Mouse (Mus musculus): ENCODE measurements around the gene Wdr63. TPM values are rescaled to one million over a fixed set of nuclear protein-coding genes. Genes with fewer than 3 reads are reported as not detected.

Wdr63 gene
- polyA plus RNA-seq (2016; fragmentation: Nextera tagmentation; extraction: Ambion mirVana), result not detected in 2 replicates

GRCm38 (mm10) chr3:146107921-146108571 is at the start of gene Wdr63:
Gene Wdr63 (minus strand): TSS chr3:146108130.
- H3K4me2 ChIP-seq, result peak within 1 kb of the TSS; percentile 85
- WGBS, result 12% methylated on average over 18 of the region's 18 CpGs
- H3K27ac ChIP-seq, result no peak within 1 kb of the TSS
- no peaks in the 10 kb centered on the region for H3K4me1 ChIP-seq (replicated peaks)
- peak within 1 kb of the TSS; percentile 47; the same call in 1 of the 2 replicates for H3K9ac ChIP-seq (replicated peaks)
- ATAC-seq (ENCODE audit: insufficient number of reproducible peaks, insufficient read depth, low FRiP score, low TSS enrichment, low read depth), result peak; percentile 92
- no peaks in the 10 kb centered on the region for H3K36me3 ChIP-seq
- H3K27me3 ChIP-seq, result peaks cover 9% of the 10 kb centered on the region; the same call in 1 of the 2 replicates
- peak within 1 kb of the TSS; percentile 43 for H3K4me3 ChIP-seq (replicated peaks)
- peaks cover 5% of the 10 kb centered on the region; the same call in 1 of the 2 replicates for H3K9me3 ChIP-seq

GRCm38 (mm10) chr3:146156811-146157210 is 48.9 kb upstream of the Wdr63 start:
- ATAC-seq (ENCODE audit: insufficient number of reproducible peaks, insufficient read depth, low FRiP score, low TSS enrichment, low read depth), result no peak
- Histone ChIP-seq H3K4me1 (replicated peaks) (peaks cover 8% of the 10 kb centered on the region), H3K36me3 (no peaks in the 10 kb centered on the region), H3K9me3 (no peaks in the 10 kb centered on the region), H3K27me3 (no peaks in the 10 kb centered on the region), H3K4me2 (no peak overlapping the region), H3K9ac (replicated peaks) (no peak overlapping the region), H3K4me3 (replicated peaks) (no peak overlapping the region), H3K27ac (no peak overlapping the region)
- WGBS, result 69% methylated on average over 2 of the region's 2 CpGs

- no peaks in the 10 kb centered on the region for H3K9me3 ChIP-seq
- peaks cover 6% of the 10 kb centered on the region; the same call in 1 of the 2 replicates for H3K27me3 ChIP-seq
- H3K4me3 ChIP-seq (replicated peaks), result no peak overlapping the region
- H3K27ac ChIP-seq, result no peak overlapping the region
- ATAC-seq (ENCODE audit: insufficient number of reproducible peaks, insufficient read depth, low FRiP score, low TSS enrichment, low read depth), result no peak
- H3K36me3 ChIP-seq, result no peaks in the 10 kb centered on the region
- 73% methylated on average over 13 of the region's 13 CpGs for WGBS
- H3K4me1 ChIP-seq (replicated peaks), result peaks cover 8% of the 10 kb centered on the region
- no peak overlapping the region for H3K4me2 ChIP-seq
- H3K9ac ChIP-seq (replicated peaks), result no peak overlapping the region
Observed at GRCm38 (mm10) chr3:146155628-146156576, 48.0 kb upstream of the Wdr63 start.

GRCm38 (mm10) chr3:146153862-146154611 is 46.1 kb upstream of the Wdr63 start:
- Histone ChIP-seq H3K27me3 (peaks cover 21% of the 10 kb centered on the region), H3K36me3 (no peaks in the 10 kb centered on the region), H3K9ac (replicated peaks) (no peak overlapping the region), H3K9me3 (no peaks in the 10 kb centered on the region), H3K4me2 (peak overlapping the region; percentile 32), H3K27ac (no peak overlapping the region), H3K4me1 (replicated peaks) (peaks cover 22% of the 10 kb centered on the region), H3K4me3 (replicated peaks) (no peak overlapping the region)
- no peak for ATAC-seq (ENCODE audit: insufficient number of reproducible peaks, insufficient read depth, low FRiP score, low TSS enrichment, low read depth)
- 36% methylated on average over 12 of the region's 12 CpGs for WGBS

GRCm38 (mm10) chr3:146152913-146153312 is 45.0 kb upstream of the Wdr63 start:
- no peak overlapping the region for H3K4me3 ChIP-seq (replicated peaks)
- peaks cover 24% of the 10 kb centered on the region for H3K27me3 ChIP-seq
- no peaks in the 10 kb centered on the region for H3K9me3 ChIP-seq
- no peaks in the 10 kb centered on the region for H3K36me3 ChIP-seq
- H3K27ac ChIP-seq, result no peak overlapping the region
- 73% methylated on average over 2 of the region's 2 CpGs for WGBS
- no peak for ATAC-seq (ENCODE audit: insufficient number of reproducible peaks, insufficient read depth, low FRiP score, low TSS enrichment, low read depth)
- H3K9ac ChIP-seq (replicated peaks), result no peak overlapping the region
- H3K4me2 ChIP-seq, result no peak overlapping the region
- H3K4me1 ChIP-seq (replicated peaks), result peaks cover 22% of the 10 kb centered on the region

GRCm38 (mm10) chr3:146152348-146152747 is 44.4 kb upstream of the Wdr63 start:
- Histone ChIP-seq H3K4me2 (no peak overlapping the region), H3K27ac (no peak overlapping the region), H3K9me3 (no peaks in the 10 kb centered on the region), H3K4me3 (replicated peaks) (no peak overlapping the region), H3K9ac (replicated peaks) (no peak overlapping the region), H3K36me3 (no peaks in the 10 kb centered on the region), H3K27me3 (peaks cover 24% of the 10 kb centered on the region), H3K4me1 (replicated peaks) (peaks cover 22% of the 10 kb centered on the region)
- 79% methylated on average over 8 of the region's 8 CpGs for WGBS
- ATAC-seq (ENCODE audit: insufficient number of reproducible peaks, insufficient read depth, low FRiP score, low TSS enrichment, low read depth), result no peak

- 86% methylated on average over 8 of the region's 8 CpGs for WGBS
- no peak overlapping the region for H3K4me2 ChIP-seq
- ATAC-seq (ENCODE audit: insufficient number of reproducible peaks, insufficient read depth, low FRiP score, low TSS enrichment, low read depth), result no peak
- no peak overlapping the region for H3K27ac ChIP-seq
- peaks cover 22% of the 10 kb centered on the region for H3K4me1 ChIP-seq (replicated peaks)
- H3K9ac ChIP-seq (replicated peaks), result no peak overlapping the region
- H3K4me3 ChIP-seq (replicated peaks), result no peak overlapping the region
- no peaks in the 10 kb centered on the region for H3K9me3 ChIP-seq
- no peaks in the 10 kb centered on the region for H3K36me3 ChIP-seq
- H3K27me3 ChIP-seq, result peaks cover 24% of the 10 kb centered on the region
Observed at GRCm38 (mm10) chr3:146151755-146152154, 43.8 kb upstream of the Wdr63 start.

GRCm38 (mm10) chr3:146151328-146151727 is 43.4 kb upstream of the Wdr63 start:
- Histone ChIP-seq H3K9me3 (no peaks in the 10 kb centered on the region), H3K4me1 (replicated peaks) (peaks cover 22% of the 10 kb centered on the region), H3K9ac (replicated peaks) (no peak overlapping the region), H3K27ac (no peak overlapping the region), H3K27me3 (peaks cover 24% of the 10 kb centered on the region), H3K36me3 (no peaks in the 10 kb centered on the region), H3K4me3 (replicated peaks) (no peak overlapping the region), H3K4me2 (no peak overlapping the region)
- 88% methylated on average over 10 of the region's 10 CpGs for WGBS
- ATAC-seq (ENCODE audit: insufficient number of reproducible peaks, insufficient read depth, low FRiP score, low TSS enrichment, low read depth), result no peak

GRCm38 (mm10) chr3:146150560-146150959 is 42.6 kb upstream of the Wdr63 start:
- Histone ChIP-seq H3K27ac (no peak overlapping the region), H3K4me2 (peak overlapping the region; percentile 96), H3K27me3 (peaks cover 24% of the 10 kb centered on the region), H3K9ac (replicated peaks) (peak overlapping the region; percentile 60; the same call in 1 of the 2 replicates), H3K36me3 (no peaks in the 10 kb centered on the region), H3K9me3 (no peaks in the 10 kb centered on the region), H3K4me3 (replicated peaks) (peak overlapping the region; percentile 46), H3K4me1 (replicated peaks) (peaks cover 22% of the 10 kb centered on the region)
- 14% methylated on average over 11 of the region's 11 CpGs for WGBS
- no peak for ATAC-seq (ENCODE audit: insufficient number of reproducible peaks, insufficient read depth, low FRiP score, low TSS enrichment, low read depth)

- Histone ChIP-seq H3K27ac (no peak overlapping the region), H3K36me3 (no peaks in the 10 kb centered on the region), H3K4me3 (replicated peaks) (peak overlapping the region; percentile 46), H3K4me1 (replicated peaks) (peaks cover 22% of the 10 kb centered on the region), H3K27me3 (peaks cover 24% of the 10 kb centered on the region), H3K9me3 (0 out of 2 replicates have a peak, but pooled peaks cover 3% of the 10 kb centered on the region), H3K9ac (replicated peaks) (peak overlapping the region; percentile 60), H3K4me2 (peak overlapping the region; percentile 96)
- no peak; the same call in 1 of the 2 replicates for ATAC-seq (ENCODE audit: insufficient number of reproducible peaks, insufficient read depth, low FRiP score, low TSS enrichment, low read depth)
- under 1% methylated on average over 26 of the region's 26 CpGs for WGBS
Observed at GRCm38 (mm10) chr3:146150058-146150400, 42.1 kb upstream of the Wdr63 start.

All from limb, embryonic 12.5 days (tissue).